Mouse (Mus musculus) heart, postnatal 10 days (tissue): Measurements from ENCODE around the gene Fcrla. TPM values are rescaled to one million over a fixed set of nuclear protein-coding genes. Genes with fewer than 3 reads are reported as not detected.
"Not testable (repeated sequence)": the region's sequence is repeated elsewhere in the genome, so short reads cannot be mapped to it uniquely, and the experiment has no call there.

ENCODE experiments used
- DNase-seq, 2 experiments: peaks; one replicate each; pipeline ENCODE4 v3.0.0; 2021
- intact Hi-C: fragments of 180-260 bp; cut with DNase I; formaldehyde crosslinking; loops from one replicate; pipeline ENCODE4 v1.15.1; 2025
- total RNA-seq, 2 experiments: library from RNA; stranded (reverse); gene quantifications; 2 replicates each; pipeline ENCODE4 v1.2.3; 2021

Fcrla gene
- 1 to 10 TPM in 1 of 2 experiments, under 1 TPM in 1; 0.57 to 1.6 TPM for total RNA-seq

DNA sequence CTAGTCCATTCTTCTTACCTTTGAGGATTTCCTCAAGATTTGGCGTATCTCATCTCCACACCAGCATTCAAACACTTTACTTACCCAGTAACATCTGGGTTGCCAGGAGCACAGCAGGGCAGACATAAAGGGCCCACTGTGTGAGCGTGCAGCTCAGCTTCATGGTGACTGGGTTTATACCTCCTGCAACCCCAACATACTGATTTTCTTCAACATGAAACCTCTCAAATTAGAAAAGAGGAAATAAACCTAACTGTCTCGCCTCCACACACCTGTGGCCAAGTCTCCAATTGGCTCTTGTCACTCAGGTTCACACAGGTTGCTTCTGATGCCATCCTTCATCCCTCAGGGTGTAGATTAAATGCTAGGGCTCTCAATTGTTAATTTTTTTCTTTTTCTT, at the start of gene Fcrla:
Gene Fcrla, minus strand, starts transcription at position 206 of the 400 bp plus-strand sequence.
- intact Hi-C loops, result no loop called here
- no peak for DNase-seq

DNA sequence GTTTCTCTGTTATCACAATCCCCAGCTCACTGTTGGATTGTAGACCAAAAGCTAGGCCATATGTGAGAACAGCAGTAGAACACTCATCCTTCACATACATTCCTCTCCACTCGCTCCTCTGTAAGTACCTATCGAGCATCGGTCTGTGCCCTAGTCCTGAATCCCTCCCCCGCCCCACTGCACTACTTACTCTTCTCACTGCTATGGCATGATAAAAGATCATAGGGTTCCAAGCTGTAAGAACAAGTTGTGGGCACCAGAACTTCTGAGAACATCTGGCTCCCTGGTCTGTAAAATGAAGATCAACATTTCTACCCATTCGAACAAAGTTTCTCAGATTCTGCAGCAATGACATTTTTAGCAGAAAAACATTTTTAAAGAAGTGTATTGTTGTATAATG, 49.1 kb upstream of the Fcrla start, which contains the start of gene Fcgr2b:
Gene Fcgr2b, minus strand, starts transcription at position 101 of the 400 bp plus-strand sequence.
- intact Hi-C loops, result no loop called here
- DNase-seq, result no peak

DNA sequence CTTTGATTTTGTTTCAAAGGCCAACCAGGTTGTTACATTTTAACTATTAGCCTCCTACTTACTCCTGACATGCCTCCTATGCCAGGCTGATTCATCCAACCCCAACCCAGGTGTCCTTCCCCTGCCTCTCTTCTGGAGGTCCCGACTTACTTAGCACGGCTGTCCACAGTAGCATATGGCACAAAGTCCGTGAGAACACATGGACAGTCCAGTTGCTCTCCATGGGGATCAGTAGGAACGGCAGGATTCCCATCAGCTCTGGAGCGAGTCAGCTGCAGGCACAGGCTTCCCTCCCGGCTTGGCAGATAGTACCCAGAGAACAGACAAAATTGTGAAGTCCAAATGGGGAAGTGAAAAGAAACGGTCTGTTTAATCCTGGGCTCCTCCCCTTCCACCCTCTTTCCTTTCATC, 48.4 kb upstream of the Fcrla start:
- intact Hi-C loops, result no loop called here

DNA sequence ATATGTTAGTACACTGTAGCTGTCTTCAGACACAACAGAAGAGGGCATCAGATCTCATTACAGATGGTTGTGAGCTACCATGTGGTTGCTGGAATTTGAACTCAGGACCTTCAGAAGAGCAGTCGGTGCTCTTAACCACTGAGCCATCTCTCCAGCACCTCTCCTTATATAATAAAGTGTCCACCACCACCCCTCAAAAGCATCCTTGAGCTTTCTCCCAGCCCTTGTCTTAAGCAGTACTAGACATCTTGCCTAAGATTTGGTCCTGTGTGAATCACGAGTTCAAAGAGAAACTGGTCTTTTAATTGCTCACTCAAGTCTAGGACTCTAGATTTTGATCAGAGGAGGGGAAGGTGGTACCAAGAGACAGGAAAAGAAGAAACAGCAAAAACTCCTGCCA, 48.0 kb upstream of the Fcrla start:
- DNase-seq, intact Hi-C loops: not testable (repeated sequence)

More for the DNA sequence above, 48.4 kb upstream of the Fcrla start:
- no peak for DNase-seq

DNA sequence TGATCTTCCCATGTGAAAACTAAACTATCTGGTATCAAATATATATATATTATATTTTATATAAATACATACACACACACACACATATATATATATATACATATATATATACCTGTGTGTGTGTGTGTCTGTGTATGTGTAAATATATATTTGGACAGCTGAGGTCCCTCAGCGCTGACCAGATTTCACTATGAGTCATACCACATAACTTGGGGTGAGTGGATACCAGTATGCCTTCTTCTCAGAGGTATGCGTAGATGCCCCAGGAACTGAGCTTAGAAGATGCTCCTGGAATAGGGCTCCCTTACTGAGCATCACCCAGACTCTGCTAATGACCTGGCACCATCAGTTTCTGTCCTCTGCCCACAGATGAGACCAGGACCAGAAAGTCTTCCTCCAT, 47.4 kb upstream of the Fcrla start:
- no peak for DNase-seq
- intact Hi-C loops, result no loop called here

DNA sequence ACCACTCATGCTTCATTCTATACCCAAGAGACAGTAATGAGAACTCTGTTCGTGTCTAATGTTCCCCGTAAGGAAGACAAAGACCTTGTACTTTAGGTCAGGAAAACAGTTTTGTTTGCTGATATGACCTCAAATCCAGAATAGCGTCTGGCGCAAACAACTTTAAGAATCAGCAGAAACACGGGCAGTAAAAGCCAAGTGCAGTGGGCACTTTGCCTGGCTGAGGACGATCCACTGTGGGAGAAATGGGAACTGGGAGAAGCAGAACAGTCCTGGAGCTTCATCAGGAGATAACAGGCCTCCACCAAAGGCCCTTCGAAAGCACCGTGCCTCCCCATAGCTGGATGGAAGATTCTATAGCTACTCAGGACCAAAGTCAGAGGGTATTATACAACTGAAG, 46.8 kb upstream of the Fcrla start:
- intact Hi-C loops, result no loop called here
- no peak for DNase-seq

DNA sequence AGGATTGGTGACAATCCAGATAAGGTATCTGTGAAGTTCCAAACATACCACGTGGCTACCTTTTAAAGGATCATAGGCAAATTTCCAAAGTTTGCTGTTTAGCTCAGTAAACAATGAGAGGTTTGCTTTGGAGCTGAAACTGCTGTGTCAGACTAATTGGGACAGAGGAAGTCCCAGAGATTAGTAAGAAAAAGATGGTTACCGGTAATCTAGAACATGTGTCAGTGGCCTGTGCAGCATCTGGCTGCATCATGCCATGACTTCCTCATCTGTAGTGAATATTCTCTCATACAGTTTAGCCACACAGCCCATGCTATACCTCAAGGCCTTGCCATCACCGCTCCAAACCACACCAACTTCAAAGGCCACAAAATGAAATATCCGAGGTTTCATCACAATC, 45.6 kb upstream of the Fcrla start:
- no peak for DNase-seq
- intact Hi-C loops, result no loop called here

DNA sequence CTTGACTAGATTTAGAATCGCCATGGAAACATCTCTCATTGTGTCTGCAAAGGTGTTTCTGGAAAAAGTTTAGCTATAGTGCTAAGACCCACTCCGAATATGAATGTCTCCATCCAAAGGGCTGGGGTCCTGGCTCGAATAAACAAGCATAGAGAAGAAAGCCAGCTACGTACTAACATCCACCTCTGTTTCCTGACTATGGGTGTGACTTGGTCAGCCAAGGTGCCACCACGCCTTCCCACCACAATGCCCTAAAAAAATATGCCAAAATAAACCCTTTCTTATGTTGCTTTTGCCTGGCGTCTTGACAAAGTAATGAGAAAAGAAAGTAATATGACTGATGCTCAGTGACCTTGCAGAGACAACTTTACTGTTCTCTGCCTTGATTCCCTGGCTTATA, 45.1 kb upstream of the Fcrla start:
- DNase-seq, result no peak
- intact Hi-C loops, result no loop called here

DNA sequence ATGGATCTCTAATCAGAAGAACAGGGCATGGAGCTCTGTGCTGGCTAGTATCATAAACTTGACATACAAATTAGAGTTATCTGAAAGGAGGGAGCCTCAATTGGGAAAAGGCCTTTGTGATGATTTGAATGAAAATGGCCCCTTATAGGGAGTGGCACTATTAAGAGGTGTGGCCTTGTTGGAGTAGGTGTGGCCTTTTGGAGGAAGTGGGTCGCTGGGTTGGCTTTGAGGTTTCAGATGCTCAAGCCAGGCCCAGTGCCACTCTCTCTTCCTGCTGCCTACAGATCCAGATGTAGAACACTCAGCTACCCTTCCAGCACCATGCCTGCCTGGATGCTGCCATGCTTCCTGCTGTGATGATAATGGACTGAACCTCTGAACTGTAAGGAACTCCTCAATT, 41.2 kb upstream of the Fcrla start:
- intact Hi-C loops, result no loop called here
- DNase-seq, result no peak

DNA sequence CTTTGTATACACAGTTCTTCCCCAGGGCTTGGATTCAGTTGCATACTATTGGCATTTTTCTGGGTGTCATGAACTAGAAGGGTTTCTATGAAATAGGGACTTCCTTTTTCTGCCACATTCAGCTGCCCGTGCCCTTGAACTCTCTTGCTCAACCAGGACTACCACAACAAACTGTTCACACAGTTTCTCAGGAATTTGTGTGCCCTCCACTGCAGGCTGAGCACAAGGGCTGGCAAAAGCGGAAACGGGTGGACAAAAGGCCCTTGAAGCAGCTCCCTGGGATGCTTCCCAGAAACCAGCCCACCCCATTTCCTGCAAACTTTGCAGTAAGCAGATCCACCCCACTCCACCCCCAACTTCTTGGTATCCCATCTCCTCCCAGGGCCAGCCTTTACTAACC, 40.2 kb upstream of the Fcrla start:
- DNase-seq, result no peak
- intact Hi-C loops, result no loop called here

DNA sequence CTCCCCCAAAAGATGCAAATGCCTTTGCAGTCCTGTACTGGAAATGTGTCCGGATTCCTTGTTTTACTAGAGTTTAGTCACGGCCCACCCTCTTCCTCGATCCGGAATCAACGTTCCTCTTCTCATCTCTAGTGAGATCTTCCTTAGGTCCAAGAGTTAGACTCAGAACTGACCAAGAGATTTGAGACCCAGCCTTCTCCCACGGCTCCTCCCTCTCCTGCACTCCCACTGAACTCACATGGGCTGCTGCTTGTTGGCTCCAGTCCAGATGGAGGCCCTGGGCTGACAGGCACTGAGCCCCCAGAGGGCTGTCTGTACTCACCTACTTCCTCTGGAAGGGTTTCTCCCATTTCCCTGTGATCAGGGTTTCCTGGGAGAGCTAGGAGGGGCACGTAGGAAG, 35.7 kb upstream of the Fcrla start:
- no peak for DNase-seq
- intact Hi-C loops, result no loop called here

DNA sequence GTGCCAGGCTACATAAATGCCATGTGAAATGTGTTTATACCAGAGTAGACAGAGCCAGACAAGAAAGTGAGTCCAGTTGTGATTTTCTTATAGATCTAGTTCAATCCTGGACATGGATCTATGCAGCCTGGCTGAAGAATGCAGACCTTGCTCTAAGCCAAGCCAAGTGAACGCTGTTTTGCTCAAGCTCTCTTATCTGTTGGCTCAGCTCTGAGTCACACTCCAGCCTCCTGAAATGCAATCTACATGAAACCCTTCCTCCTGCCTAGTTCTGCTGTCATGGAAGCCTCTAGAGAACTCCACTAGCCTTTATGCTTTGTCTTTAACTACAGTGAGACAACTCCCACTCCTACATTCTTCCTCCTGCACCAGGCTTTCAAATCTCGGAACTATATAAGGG, 34.9 kb upstream of the Fcrla start:
- DNase-seq, result peak in 1 of 2 experiments; percentile 40
- intact Hi-C loops, result no loop called here

DNA sequence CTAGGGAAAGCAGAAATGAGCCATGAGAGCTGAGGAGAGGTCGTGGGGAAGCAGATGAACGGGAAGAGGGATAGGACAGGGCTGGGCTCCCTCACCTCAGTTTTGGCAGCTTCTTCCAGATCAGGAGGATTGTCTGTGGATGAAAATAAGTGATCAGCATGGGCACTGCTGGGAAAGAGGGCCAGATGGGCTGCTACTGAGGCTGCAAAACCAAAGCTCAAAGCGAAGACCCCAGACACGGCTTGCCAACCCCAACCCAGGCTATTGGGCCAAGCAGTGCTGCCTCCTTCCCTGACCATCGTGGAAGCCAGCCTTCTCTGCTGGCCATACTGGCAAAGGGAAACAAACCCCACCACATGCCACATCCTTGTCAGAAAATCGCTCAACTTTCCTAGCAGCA, 33.7 kb upstream of the Fcrla start:
- DNase-seq, result no peak
- intact Hi-C loops, result no loop called here

DNA sequence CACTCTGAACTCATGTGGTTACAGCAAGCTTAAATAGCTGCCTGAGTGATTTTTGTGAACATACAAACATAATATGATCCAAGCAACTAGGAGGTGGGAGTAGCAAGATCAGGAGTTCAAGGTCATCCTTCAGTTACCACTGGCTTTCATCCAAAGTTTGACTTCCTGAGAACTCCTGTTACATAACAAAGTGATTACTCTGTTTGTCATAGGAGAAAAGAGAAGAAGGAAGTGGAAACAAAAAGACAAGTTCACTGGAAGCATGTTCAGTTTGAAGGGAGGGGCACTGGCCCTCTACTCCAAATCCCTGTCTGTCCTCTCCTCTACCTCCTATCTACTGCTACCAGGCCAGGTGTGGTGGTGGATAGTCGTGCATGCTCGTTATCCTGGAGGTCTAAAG, 32.4 kb upstream of the Fcrla start:
- intact Hi-C loops, result no loop called here
- DNase-seq, result no peak

DNA sequence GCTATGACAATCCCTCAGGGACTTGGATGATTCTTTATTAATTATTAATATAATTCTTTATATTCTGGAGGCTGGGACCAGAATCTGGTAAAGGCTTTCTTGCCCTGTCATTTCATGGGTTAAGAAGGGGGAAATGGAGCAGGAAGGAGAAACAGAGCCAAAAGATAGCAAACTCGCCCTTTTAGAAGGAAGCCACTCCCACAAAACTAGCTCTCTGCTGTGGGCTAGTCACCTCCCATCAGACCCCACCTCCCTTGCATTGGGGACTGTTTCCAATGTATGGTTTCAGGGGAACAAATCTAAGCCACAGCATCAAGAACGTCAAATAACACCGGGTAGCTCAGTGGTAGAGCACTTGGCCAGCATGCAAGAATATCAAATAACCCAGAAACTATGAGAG, 30.8 kb upstream of the Fcrla start:
- DNase-seq, result no peak
- intact Hi-C loops, result no loop called here

DNA sequence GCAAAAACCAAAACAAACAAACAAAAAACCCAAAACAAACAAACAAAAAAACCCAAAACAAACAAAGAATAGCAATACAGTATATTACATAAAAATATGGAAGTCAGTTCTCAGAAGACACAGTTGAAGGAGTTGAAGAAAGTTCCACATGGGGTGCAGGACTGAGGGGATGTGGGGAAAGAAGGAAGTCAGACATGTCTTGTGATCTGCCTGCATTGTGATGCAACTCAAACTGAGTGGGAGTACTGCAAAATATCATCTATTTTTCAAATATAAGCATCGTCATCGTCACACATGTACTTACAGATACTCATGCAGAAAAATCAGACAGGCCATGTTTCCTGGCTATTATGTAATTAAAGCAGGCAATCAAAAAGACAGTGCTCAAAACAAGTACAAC, 25.8 kb upstream of the Fcrla start:
- intact Hi-C loops, result no loop called here
- DNase-seq, result no peak

DNA sequence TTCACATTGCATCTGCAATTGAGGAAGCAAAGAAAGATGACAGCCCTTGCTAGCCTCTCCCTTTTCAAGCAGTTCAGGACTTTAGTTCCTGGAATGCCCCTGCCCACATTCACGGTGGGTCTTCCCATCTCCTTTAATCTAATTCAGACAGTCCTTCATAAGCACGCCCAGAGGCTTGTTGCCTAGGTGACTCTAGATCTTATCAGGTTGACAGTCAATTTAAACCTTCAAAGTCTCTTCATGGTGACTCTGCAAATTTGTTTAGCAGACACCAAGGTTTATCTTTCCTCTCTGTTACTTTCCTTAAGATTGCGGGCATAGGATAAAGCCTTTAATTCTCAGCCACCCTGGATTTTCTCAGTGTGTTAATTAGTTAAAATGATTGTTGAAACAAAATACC, 23.4 kb upstream of the Fcrla start:
- intact Hi-C loops, result no loop called here

DNA sequence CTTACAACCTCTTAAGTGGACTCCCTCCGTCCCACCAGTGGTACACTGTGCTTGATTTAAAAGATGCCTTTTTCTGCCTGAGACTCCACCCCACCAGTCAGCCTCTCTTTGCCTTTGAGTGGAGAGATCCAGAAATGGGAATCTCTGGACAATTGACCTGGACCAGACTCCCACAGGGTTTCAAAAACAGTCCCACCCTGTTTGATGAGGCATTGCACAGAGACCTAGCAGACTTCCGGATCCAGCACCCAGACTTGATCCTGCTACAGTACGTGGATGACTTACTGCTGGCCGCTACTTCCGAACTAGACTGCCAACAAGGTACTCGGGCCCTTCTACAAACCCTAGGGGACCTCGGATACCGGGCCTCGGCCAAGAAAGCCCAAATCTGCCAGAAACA, 17.5 kb upstream of the Fcrla start:
- intact Hi-C loops, DNase-seq: not testable (repeated sequence)

More for the DNA sequence above, 23.4 kb upstream of the Fcrla start:
- DNase-seq, result no peak

DNA sequence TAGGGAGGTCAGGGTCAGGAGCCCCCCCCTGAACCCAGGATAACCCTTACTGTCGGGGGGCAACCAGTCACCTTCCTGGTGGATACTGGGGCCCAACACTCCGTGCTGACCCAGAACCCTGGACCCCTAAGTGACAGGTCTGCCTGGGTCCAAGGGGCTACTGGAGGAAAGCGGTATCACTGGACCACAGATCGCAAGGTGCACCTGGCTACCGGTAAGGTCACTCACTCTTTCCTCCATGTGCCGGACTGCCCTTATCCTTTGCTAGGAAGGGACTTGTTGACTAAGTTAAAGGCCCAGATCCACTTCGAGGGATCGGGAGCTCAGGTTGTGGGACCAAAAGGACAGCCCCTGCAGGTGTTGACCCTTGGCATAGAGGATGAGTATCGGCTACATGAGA, 16.8 kb upstream of the Fcrla start:
- intact Hi-C loops, DNase-seq: not testable (repeated sequence)

DNA sequence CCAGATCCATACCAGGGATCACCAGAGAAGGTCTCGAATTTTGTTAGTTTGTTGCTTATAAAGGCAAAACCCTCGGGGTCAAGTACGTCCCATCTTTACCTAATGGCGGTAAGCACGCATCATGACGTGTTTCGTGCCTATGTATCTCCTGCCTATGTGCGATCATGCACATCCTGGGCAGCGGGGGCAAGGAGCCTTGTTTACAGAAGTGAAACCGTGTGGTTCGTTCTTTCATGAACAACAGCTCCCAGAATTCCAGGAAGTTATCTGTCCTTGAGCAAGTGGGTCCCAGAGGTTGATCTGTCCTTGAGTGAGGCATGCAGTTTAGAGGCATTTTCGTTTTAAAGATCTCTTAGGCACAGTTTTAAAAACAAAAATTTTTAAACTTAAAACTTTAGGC, 11.9 kb upstream of the Fcrla start:
- peak in 1 of 2 experiments; percentile 10 for DNase-seq
- intact Hi-C loops, result no loop called here

DNA sequence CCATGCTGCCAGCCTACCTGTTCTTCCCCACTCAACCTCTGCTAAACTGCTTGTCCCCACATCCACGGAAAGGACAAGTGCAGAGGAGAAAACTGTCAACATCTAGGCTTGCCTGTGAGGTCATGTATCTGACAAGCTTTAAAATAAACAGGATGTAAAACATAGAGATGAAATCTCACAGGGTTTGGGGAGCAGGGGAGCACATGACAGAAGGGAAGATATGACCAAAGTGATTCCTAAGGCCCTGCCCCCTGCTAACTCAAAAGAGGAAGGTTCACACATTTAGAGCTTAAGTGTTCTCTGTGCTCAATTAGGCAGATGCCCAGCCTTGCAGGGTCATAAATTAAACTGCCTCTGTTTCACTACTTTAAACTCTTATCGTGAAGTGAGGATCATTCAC, 7.0 kb upstream of the Fcrla start:
- no peak for DNase-seq
- intact Hi-C loops, result no loop called here

DNA sequence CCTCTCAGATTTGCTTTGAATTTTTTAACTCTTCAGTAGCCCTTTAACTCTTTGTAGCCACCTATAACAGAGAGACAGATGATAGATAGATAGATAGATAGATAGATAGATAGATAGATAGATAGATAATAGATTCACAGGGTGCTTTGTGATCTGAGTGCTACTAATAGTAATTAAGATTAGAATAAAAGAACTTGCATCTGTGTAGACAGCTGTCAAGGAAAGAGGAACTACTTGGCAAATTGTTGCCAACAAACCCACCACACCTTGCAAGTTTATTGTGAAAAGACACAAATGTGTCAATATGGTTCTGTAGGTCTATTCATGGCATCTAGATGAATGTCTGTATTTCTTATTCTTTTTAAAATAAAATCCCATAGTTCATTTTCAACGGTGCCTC, 6.6 kb upstream of the Fcrla start:
- intact Hi-C loops, result no loop called here
- DNase-seq, result no peak

DNA sequence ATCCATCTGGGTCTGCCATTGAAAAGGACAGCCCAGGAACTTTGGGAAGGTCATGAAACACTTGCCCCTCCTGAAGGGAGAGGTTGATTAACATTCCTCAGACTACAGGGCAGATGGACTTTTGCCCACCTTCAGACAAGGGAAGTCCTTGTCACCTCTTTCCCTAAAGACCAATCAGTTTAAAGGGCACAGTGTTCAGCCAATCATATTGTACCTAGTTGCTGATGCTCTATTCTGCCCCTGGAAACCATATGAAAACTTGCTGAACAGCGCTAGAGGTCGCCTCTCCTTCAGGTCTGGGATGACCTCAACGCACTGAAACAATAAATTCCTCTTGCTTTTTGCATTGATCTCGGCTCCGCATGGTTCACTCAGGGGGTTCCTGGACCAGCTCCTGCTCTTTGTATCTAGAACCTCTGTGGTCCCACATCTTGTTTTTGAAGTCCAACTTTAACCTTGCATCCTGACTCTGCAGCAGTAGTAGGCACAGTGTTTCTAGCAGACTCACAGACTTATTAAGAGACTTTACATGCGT, 6.1 kb upstream of the Fcrla start:
- no peak for DNase-seq
- intact Hi-C loops, result no loop called here
